Mouse (Mus musculus) liver, embryonic 16.5 days (tissue): ENCODE results near the gene Ush1g. TPM values are rescaled to one million over a fixed set of nuclear protein-coding genes. Genes with fewer than 3 reads are reported as not detected.

ENCODE experiments used
- ATAC-seq: fragments of 200-750 bp; cut with Nextera tagmentation; 2 replicates; pipeline ENCODE4 v1.8.0; 2017; ENCODE audit warnings: low read depth, mild to moderate bottlenecking, moderate number of reproducible peaks, moderate library complexity
- H3K27ac ChIP-seq: fragments of 300-500 bp; sonication (generic); 2 replicates; pipeline ENCODE4 v1.5.1; 2014; ENCODE audit warnings: mild to moderate bottlenecking, low read length
- H3K27me3 ChIP-seq: fragments of 300-500 bp; sonication (generic); 2 replicates; pipeline ENCODE4 v1.6.1; 2014; ENCODE audit warnings: low read depth, low read length, mixed read lengths; ENCODE audit not compliant: control insufficient read depth, insufficient read depth
- H3K36me3 ChIP-seq: fragments of 300-500 bp; sonication (generic); 2 replicates; pipeline ENCODE4 v1.6.1; 2014; ENCODE audit warnings: mild to moderate bottlenecking; ENCODE audit not compliant: control insufficient read depth, insufficient read depth
- H3K4me1 ChIP-seq: fragments of 300-500 bp; sonication (generic); 2 replicates; pipeline ENCODE4 v1.6.1; 2014; ENCODE audit warnings: low read depth, low read length, mixed read lengths; ENCODE audit not compliant: control insufficient read depth
- H3K4me2 ChIP-seq: fragments of 300-500 bp; sonication (generic); 2 replicates; pipeline ENCODE4 v1.6.1; 2014; ENCODE audit warnings: low read depth, low read length, mixed read lengths
- H3K4me3 ChIP-seq: fragments of 300-500 bp; sonication (generic); 2 replicates; pipeline ENCODE4 v1.5.1; 2014; ENCODE audit warnings: low read depth, mild to moderate bottlenecking, low read length
- H3K9ac ChIP-seq: fragments of 300-500 bp; sonication (generic); 2 replicates; pipeline ENCODE4 v1.6.1; 2014; ENCODE audit warnings: low read depth, low read length
- H3K9me3 ChIP-seq: fragments of 300-500 bp; sonication (generic); replicated peaks from 2 replicates; pipeline ENCODE4 v1.6.1; 2016; ENCODE audit warnings: low read length; ENCODE audit not compliant: control insufficient read depth
- WGBS: fragments of 180-500 bp; shearing (Covaris S2); extraction: QIAGEN DNeasy Blood & Tissue Kit; methylation state at CpG from one replicate; pipeline ENCODE4 v1.1.7; 2014; ENCODE audit not compliant: insufficient replicate concordance; 5-methylcytosine and 5-hydroxymethylcytosine counted together
- polyA plus RNA-seq: library from polyadenylated mRNA; unstranded; fragments of >200 nt; fragmentation: Nextera tagmentation; extraction: Ambion mirVana; gene quantifications from 2 replicates; pipeline ENCODE4 v1.2.1, GENCODE M21; 2015

Gene Ush1g
- polyA plus RNA-seq, 1 experiment from 2014 or later: 0.09 TPM

DNA sequence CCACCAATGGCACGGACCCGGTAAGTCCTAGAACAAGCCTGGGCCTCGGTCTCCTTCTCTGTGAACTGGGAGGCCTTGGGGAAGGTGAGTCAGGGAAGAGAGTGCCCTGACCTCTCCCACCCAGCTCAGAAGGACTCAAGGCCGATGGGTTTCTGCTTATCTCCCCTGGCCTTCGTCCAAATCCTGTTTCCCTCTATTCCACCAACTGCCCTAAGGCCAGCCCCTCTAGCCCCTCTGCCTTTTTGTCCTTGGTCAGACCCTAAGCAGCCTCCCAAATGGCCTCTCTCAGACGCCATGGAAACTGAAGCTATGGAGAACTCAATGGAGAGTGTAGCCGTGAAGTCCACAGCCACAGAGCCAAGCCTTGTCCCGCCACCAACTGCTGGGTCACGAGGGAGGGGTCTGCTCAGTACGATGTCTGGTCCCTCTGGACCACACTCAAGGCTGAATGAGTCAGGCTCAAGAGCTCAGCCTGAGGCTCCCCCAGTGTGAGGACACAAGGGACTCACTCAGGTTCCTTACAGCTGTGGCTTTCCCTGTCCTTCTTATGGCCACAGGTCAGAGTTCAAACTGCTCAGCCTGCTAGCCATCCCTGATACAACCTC, 48.8 kb downstream of the Ush1g start:
- H3K4me3 ChIP-seq: no peak overlapping the region
- no peak overlapping the region for H3K4me2 ChIP-seq
- 59% methylated on average over 10 of the region's 10 CpGs for WGBS
- no peaks in the 10 kb centered on the region for H3K9me3 ChIP-seq
- H3K27ac ChIP-seq: no peak overlapping the region
- H3K27me3 ChIP-seq: peaks cover 5% of the 10 kb centered on the region
- H3K9ac ChIP-seq: no peak overlapping the region
- H3K36me3 ChIP-seq: no peaks in the 10 kb centered on the region
- peaks cover 29% of the 10 kb centered on the region for H3K4me1 ChIP-seq
- no peak for ATAC-seq

DNA sequence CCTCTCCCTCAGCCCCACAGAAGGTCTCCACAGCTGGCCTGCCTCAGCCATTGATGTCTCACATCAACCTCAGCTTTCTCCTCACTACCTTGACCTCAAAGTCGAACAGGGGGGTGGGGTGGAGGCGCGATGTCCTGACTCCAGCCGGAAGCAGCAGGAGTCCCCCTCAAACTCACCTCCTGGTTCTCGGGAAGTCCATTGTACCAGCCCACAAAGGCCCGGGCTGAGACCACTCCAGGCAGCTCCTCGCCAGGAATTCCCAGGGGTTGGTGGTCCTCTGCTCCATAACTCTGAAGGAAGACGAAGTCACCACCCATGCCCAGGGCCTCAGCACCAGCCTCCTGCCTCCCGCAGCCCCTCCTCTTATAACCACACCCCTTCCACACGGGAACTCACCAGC, 50.4 kb downstream of the Ush1g start:
- 60% methylated on average over 10 of the region's 10 CpGs for whole genome bisulfite sequencing
- H3K9ac ChIP-seq: no peak overlapping the region
- H3K4me1 ChIP-seq: peaks cover 26% of the 10 kb centered on the region
- peaks cover 21% of the 10 kb centered on the region for H3K27me3 ChIP-seq
- no peak overlapping the region for H3K4me2 ChIP-seq
- H3K36me3 ChIP-seq: no peaks in the 10 kb centered on the region
- ATAC-seq: no peak
- H3K9me3 ChIP-seq: no peaks in the 10 kb centered on the region
- H3K27ac ChIP-seq: no peak overlapping the region
- no peak overlapping the region for H3K4me3 ChIP-seq

DNA sequence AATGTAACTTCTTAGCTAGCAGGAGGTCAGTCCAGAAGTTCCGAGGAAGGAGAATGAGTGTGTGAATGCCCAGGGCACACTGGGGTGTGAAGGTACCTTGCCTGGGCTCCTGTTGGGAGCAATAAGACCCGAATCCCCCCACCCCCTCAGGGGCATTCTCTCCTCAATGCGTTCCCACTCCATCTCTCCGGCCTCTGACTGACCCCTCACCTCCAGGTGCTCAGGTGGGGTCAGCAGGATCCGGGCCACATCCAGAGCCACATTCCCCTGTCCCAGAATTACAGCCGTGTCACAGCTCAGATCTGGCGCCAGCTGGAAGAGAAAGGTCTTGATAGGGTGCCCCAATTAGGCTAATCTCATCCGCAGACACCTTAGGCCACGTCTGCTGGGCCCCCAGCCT, 50.8 kb downstream of the Ush1g start:
- Histone ChIP-seq H3K36me3 (no peaks in the 10 kb centered on the region), H3K9me3 (no peaks in the 10 kb centered on the region), H3K4me2 (no peak overlapping the region), H3K27ac (no peak overlapping the region), H3K4me1 (peaks cover 22% of the 10 kb centered on the region), H3K27me3 (peaks cover 25% of the 10 kb centered on the region), H3K4me3 (no peak overlapping the region), H3K9ac (no peak overlapping the region)
- WGBS: 70% methylated on average over 9 of the region's 9 CpGs
- ATAC-seq: no peak

DNA sequence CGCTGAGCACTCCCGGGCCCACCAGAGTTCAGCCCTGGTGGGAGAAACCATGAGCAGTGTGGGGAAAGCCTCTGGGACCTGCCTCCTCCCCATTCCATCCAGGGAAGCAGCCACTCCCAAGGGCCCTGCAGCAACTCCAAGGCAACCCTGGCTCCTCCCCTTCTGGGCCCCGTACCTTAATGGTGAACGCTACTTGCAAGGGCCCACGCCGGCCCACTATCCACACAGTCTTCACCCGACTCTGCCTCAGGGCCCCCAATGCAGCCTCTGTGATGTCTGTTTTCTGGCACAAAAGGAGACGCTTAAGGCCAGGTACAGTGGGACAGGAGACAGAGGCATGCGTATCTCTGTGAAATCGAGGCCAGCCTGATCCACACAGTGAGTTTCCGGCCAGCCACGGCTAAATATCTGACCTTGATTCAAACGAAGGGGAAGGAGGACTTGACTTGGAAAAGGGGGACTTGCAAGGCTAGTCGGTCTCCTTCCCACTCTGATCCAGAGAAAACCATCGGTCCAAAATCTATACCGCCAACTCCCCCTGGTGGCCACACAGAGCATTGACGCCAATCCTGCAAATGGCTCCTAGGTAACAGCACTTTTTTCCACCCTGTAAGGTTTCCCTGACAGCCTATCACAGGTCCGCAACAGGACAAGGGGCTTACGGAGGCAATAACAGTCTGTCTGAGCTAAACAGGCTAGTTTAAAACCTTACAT, 51.5 kb downstream of the Ush1g start:
- no peak for ATAC-seq
- Histone ChIP-seq H3K36me3 (no peaks in the 10 kb centered on the region), H3K9me3 (no peaks in the 10 kb centered on the region), H3K9ac (no peak overlapping the region), H3K27ac (no peak overlapping the region), H3K4me1 (peaks cover 15% of the 10 kb centered on the region), H3K4me2 (no peak overlapping the region), H3K4me3 (no peak overlapping the region), H3K27me3 (peaks cover 32% of the 10 kb centered on the region)
- 37% methylated on average over 19 of the region's 19 CpGs for WGBS

DNA sequence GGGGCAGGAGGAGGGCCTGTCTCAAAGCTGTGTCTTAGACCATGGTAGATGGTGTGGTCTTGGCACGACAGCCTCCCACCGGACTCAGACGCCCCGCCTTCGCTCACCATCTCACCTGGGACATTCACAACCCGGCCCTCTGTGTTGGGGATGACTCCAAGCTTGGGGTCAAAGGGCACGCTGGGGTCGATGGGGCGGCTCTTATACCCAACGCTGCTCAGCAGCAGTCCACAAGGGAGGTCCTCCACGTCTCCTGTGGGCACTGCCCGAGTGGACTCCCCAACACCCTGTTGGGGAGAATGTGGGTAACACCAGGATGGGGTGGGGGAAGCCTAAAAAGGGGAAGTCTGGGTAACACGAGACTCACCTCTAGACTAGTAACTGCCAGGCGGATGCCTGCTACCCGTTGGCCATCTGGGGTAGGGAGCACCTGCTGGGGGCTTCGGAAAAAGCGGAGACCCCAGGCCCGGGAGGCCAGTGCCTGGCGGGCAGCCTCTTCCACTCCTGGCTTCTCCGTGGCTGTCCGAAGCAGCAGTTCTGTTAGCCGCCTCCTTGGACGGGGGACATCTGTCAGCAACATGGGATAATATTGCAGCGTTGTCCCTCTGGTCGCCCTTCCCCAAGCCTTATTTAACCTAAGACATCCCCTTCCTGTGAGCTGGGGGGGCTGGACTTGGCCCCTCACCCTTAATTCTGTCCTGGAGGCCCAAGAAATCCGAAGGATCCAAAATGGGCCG, 52.3 kb downstream of the Ush1g start:
- Histone ChIP-seq H3K27me3 (peaks cover 39% of the 10 kb centered on the region), H3K9ac (no peak overlapping the region), H3K36me3 (no peaks in the 10 kb centered on the region), H3K4me3 (no peak overlapping the region), H3K4me2 (no peak overlapping the region), H3K4me1 (peaks cover 11% of the 10 kb centered on the region), H3K9me3 (no peaks in the 10 kb centered on the region), H3K27ac (no peak overlapping the region)
- 77% methylated on average over 27 of the region's 27 CpGs for WGBS
- ATAC-seq: no peak

DNA sequence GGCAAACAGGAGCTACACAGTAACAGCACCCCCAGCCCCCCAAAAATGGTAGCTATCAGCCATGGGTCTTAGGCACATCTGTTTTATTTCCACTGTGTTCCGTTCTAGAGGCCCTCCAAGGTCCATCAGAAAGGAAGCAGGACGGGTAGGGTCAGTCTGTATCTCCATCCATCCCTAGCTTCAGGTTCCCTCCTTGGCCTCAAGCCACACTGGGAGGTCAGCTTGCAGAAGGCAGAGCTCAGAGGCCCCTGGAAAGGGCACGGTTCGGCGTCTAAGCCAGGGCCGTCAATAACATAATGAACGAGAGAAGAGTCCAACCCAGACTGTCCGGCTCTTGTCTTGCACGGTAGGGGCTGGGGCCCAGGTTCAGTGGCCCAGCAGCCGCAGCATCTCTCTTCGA, 53.9 kb downstream of the Ush1g start:
- 67% methylated on average over 11 of the region's 11 CpGs for WGBS
- ATAC-seq: no peak
- H3K9me3 ChIP-seq: no peaks in the 10 kb centered on the region

DNA sequence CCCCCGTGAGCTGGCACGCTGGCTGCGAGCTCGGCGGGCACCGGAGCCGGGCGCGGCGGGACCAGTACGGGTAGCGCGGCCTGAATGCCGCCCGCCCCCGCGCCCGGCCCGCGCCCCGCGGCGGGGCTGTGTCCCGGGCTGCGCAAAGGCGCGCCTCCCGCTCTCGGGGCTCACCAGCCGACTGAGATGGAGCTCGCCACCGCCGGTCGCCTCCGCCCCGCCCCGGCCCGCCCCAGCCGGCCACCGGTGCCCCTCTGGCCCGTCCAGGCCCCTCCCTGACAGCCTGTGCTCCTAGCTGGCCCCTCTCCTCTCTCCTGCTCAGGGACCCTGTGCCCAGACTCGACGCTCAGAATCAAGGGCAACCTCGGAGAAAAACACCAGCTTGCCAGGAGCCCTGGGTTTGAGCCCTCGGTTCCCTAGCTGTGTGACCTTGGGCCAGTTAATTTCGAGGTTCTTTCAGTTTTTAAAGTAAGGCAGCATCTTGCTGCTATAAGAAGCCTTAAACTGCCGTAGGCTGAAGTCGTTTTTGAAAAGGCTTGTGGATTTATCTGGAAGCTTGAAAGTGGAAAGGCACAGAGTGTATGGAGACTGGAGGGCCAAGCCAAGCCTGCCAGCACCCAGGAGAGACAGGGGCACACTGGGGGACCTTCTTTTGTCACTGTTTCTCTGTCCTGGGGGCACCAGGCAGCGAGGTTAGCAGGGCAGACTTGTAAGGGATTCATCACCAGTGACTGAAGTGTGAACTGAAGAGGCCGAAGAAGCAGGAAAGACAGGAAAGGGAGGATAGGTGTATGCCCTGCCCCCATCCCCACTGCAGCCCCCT, 54.6 kb downstream of the Ush1g start, which contains the start of gene Grin2c:
Grin2c (minus strand) TSS at position 183 of the 823 bp plus-strand sequence.
- H3K27ac ChIP-seq: no peak within 1 kb of the TSS
- peaks cover 53% of the 10 kb centered on the region for H3K27me3 ChIP-seq
- H3K36me3 ChIP-seq: no peaks in the 10 kb centered on the region
- H3K9me3 ChIP-seq: no peaks in the 10 kb centered on the region
- ATAC-seq: no peak
- WGBS: 10% methylated on average over 25 of the region's 50 CpGs
- H3K4me3 ChIP-seq: peak within 1 kb of the TSS; percentile 30
- peaks cover 5% of the 10 kb centered on the region for H3K4me1 ChIP-seq
- no peak within 1 kb of the TSS for H3K9ac ChIP-seq
- H3K4me2 ChIP-seq: peak within 1 kb of the TSS; percentile 28; the same call in 1 of the 2 replicates

More for the DNA sequence above, 53.9 kb downstream of the Ush1g start:
- peaks cover 50% of the 10 kb centered on the region for H3K27me3 ChIP-seq
- no peak overlapping the region for H3K27ac ChIP-seq
- no peaks in the 10 kb centered on the region for H3K36me3 ChIP-seq
- H3K4me1 ChIP-seq: peaks cover 5% of the 10 kb centered on the region
- H3K4me3 ChIP-seq: no peak overlapping the region
- no peak overlapping the region for H3K9ac ChIP-seq
- H3K4me2 ChIP-seq: no peak overlapping the region

DNA sequence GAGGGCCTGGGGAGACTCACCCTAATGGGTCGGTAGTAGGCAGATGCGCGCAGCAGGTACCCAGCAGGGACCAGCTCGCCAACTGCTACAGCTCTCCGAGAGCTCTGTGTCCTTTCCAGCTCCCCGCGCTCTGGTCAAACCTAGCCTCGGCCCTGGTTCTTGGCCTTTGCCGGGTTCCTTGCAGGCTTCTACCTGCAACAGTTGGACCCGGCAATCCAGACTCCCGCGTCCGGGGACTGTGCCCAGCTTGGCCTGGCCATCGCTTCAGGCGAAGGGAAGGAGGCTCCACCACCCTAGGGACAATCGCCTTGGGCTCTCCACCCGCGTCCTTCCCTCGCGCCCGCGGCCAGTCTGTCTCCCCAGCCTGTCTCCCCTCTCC, 55.5 kb downstream of the Ush1g start:
- no peak overlapping the region; the same call in 1 of the 2 replicates for H3K4me3 ChIP-seq
- no peaks in the 10 kb centered on the region for H3K9me3 ChIP-seq
- H3K4me2 ChIP-seq: no peak overlapping the region
- H3K36me3 ChIP-seq: no peaks in the 10 kb centered on the region
- ATAC-seq: no peak
- H3K27ac ChIP-seq: no peak overlapping the region
- peaks cover 5% of the 10 kb centered on the region for H3K4me1 ChIP-seq
- 5% methylated on average over 22 of the region's 22 CpGs for WGBS
- H3K27me3 ChIP-seq: peaks cover 53% of the 10 kb centered on the region
- no peak overlapping the region for H3K9ac ChIP-seq
